Mouse (Mus musculus) stomach, embryonic 15.5 days (tissue): ENCODE results near the gene Iars2. TPM values are rescaled to one million over a fixed set of nuclear protein-coding genes. Genes with fewer than 3 reads are reported as not detected.

Experiments
- ATAC-seq: fragments of 200-750 bp; cut with Nextera tagmentation; 2 replicates; pipeline ENCODE4 v1.8.0; 2017; ENCODE audit warnings: low read depth, moderate number of reproducible peaks, moderate TSS enrichment; ENCODE audit not compliant: insufficient read depth, low FRiP score
- H3K27ac ChIP-seq: fragments of 300-500 bp; sonication (generic); 2 replicates; pipeline ENCODE4 v1.5.1; 2015; ENCODE audit warnings: mild to moderate bottlenecking, inconsistent platforms
- H3K27me3 ChIP-seq: fragments of 300-500 bp; sonication (generic); replicated peaks from 2 replicates; pipeline ENCODE4 v1.6.1; 2015; ENCODE audit warnings: inconsistent platforms
- H3K36me3 ChIP-seq: fragments of 300-500 bp; sonication (generic); 2 replicates; pipeline ENCODE4 v1.6.1; 2015; ENCODE audit warnings: inconsistent platforms
- H3K4me1 ChIP-seq: fragments of 300-500 bp; sonication (generic); 2 replicates; pipeline ENCODE4 v1.6.1; 2015; ENCODE audit warnings: inconsistent platforms
- H3K4me2 ChIP-seq: fragments of 300-500 bp; sonication (generic); 2 replicates; pipeline ENCODE4 v1.6.1; 2015; ENCODE audit warnings: mild to moderate bottlenecking, inconsistent platforms
- H3K4me3 ChIP-seq: fragments of 300-500 bp; sonication (generic); replicated peaks from 2 replicates; pipeline ENCODE4 v1.5.1; 2015; ENCODE audit warnings: inconsistent platforms
- H3K9ac ChIP-seq: fragments of 300-500 bp; sonication (generic); 2 replicates; pipeline ENCODE4 v1.6.1; 2015; ENCODE audit warnings: inconsistent platforms
- H3K9me3 ChIP-seq: fragments of 300-500 bp; sonication (generic); 2 replicates; pipeline ENCODE4 v1.6.1; 2016; ENCODE audit warnings: inconsistent platforms
- WGBS: fragments of 180-500 bp; shearing (Covaris S2); methylation state at CpG from one replicate; pipeline ENCODE4 v1.1.7; 2015; 5-methylcytosine and 5-hydroxymethylcytosine counted together
- microRNA counts: library from miRNA; unstranded; fragments of <30 nt; microRNA quantifications from one replicate; lab custom pipeline; 2016
- microRNA-seq: library from miRNA; unstranded; fragments of <30 nt; microRNA quantifications from one replicate; pipeline ENCODE4, GENCODE M21; 2016
- polyA plus RNA-seq: library from polyadenylated mRNA; unstranded; fragments of >200 nt; fragmentation: Nextera tagmentation; extraction: Ambion mirVana; gene quantifications from 2 replicates; pipeline ENCODE4 v1.2.1, GENCODE M21; 2015

Iars2 gene
- polyA plus RNA-seq, 1 experiment from 2014 or later, result 35.5 TPM

- Histone ChIP-seq H3K4me2 (no peak overlapping the region), H3K36me3 (peaks cover 43% of the 10 kb centered on the region), H3K27ac (no peak overlapping the region), H3K4me1 (no peaks in the 10 kb centered on the region), H3K27me3 (no peaks in the 10 kb centered on the region), H3K9ac (no peak overlapping the region), H3K9me3 (no peaks in the 10 kb centered on the region), H3K4me3 (no peak overlapping the region)
- 74% methylated on average over 7 of the region's 7 CpGs for WGBS
- no peak for ATAC-seq
These were observed 83.7 kb downstream of the Iars2 start for GRCm38 (mm10) chr1:185245456-185245855.

GRCm38 (mm10) chr1:185243013-185243412 is 86.2 kb downstream of the Iars2 start:
- H3K36me3 ChIP-seq, result peaks cover 35% of the 10 kb centered on the region
- H3K4me3 ChIP-seq, result no peak overlapping the region
- no peak overlapping the region for H3K27ac ChIP-seq
- H3K4me2 ChIP-seq, result no peak overlapping the region
- H3K9ac ChIP-seq, result no peak overlapping the region
- no peaks in the 10 kb centered on the region for H3K9me3 ChIP-seq
- no peak for ATAC-seq
- H3K27me3 ChIP-seq, result no peaks in the 10 kb centered on the region
- H3K4me1 ChIP-seq, result no peaks in the 10 kb centered on the region
- 85% methylated on average over 8 of the region's 8 CpGs for WGBS

GRCm38 (mm10) chr1:185236530-185236929 is 92.7 kb downstream of the Iars2 start:
- Histone ChIP-seq H3K9ac (no peak overlapping the region), H3K27ac (no peak overlapping the region), H3K9me3 (no peaks in the 10 kb centered on the region), H3K4me3 (no peak overlapping the region), H3K36me3 (peaks cover 29% of the 10 kb centered on the region), H3K4me1 (no peaks in the 10 kb centered on the region), H3K27me3 (no peaks in the 10 kb centered on the region), H3K4me2 (no peak overlapping the region)
- no peak for ATAC-seq
- 84% methylated on average over 4 of the region's 4 CpGs for whole genome bisulfite sequencing

- Histone ChIP-seq H3K4me3 (no peak overlapping the region), H3K4me1 (no peaks in the 10 kb centered on the region), H3K9me3 (no peaks in the 10 kb centered on the region), H3K36me3 (peaks cover 29% of the 10 kb centered on the region), H3K27me3 (no peaks in the 10 kb centered on the region), H3K27ac (no peak overlapping the region), H3K9ac (no peak overlapping the region), H3K4me2 (no peak overlapping the region)
- 96% methylated on average over 5 of the region's 5 CpGs for WGBS
- no peak for ATAC-seq
These were observed 93.4 kb downstream of the Iars2 start for GRCm38 (mm10) chr1:185235837-185236236.

MicroRNAs encoded within 50 kb of the gene (microRNA counts, 519-probe panel; counts per million panel counts)
- microRNA mmu-miR-194 (lab: Ali Mortazavi, UCI) (3,333 counts per million, percentile 84 among the panel's probes with 10 or more counts), microRNA mmu-miR-664 (lab: Ali Mortazavi, UCI) (1,759 counts per million, percentile 14 among the panel's probes with 10 or more counts)

Small RNA genes lying within 50 kb of the gene (microRNA-seq; reads per million reads assigned to microRNA genes)
- gene Mir194-1 (403 reads per million, percentile 66 among the genes with 10 or more reads in this experiment), gene Mir215 (3,041 reads per million, percentile 86 among the genes with 10 or more reads in this experiment), gene Mir664 (11.2 reads per million, percentile 25 among the genes with 10 or more reads in this experiment)

Other genes starting within 250 kb of the Iars2 start
- 20.1 and 21.9 TPM in 2 replicates for gene Rab3gap2, start 125.3 kb downstream of the Iars2 start, polyA plus RNA-seq
- gene Bpnt1, start 2.8 kb upstream of the Iars2 start, polyA plus RNA-seq, result 73.5 and 98.1 TPM in 2 replicates
- 153 and 156 TPM in 2 replicates for gene Eprs, start 33.6 kb upstream of the Iars2 start, polyA plus RNA-seq
- gene Slc30a10, start 125.5 kb upstream of the Iars2 start, polyA plus RNA-seq, result 1.4 and 1.6 TPM in 2 replicates